Mouse (Mus musculus): ENCODE measurements around the gene Srebf2. TPM values are rescaled to one million over a fixed set of nuclear protein-coding genes. Genes with fewer than 3 reads are reported as not detected.

Srebf2 gene
- total RNA-seq, 2 experiments from 2014 or later = 35.1 to 38.8 TPM

- intact Hi-C loops (cut with DNase I) = no loop called here
- no peak for DNase-seq
These were observed 28.1 kb downstream of the Srebf2 start for GRCm38 (mm10) chr15:82175091-82175490.

- DNase-seq = no peak
- intact Hi-C loops (cut with DNase I) = no loop called here
These were observed 30.8 kb downstream of the Srebf2 start for GRCm38 (mm10) chr15:82177743-82178290.

- DNase-seq = no peak
- intact Hi-C loops (cut with DNase I) = no loop called here
These were observed 34.1 kb downstream of the Srebf2 start for GRCm38 (mm10) chr15:82181131-82181530.

- no peak for DNase-seq
- intact Hi-C loops (cut with DNase I) = no loop called here
These were observed 35.3 kb downstream of the Srebf2 start for GRCm38 (mm10) chr15:82182311-82182710.

GRCm38 (mm10) chr15:82183596-82183995 lies 36.6 kb downstream of the Srebf2 start:
- intact Hi-C loops (cut with DNase I) = no loop called here
- no peak for DNase-seq

GRCm38 (mm10) chr15:82184183-82184582 lies 37.2 kb downstream of the Srebf2 start:
- no peak for DNase-seq
- intact Hi-C loops (cut with DNase I) = no loop called here

- intact Hi-C loops (cut with DNase I) = no loop called here
- DNase-seq = no peak
These were observed 37.7 kb downstream of the Srebf2 start for GRCm38 (mm10) chr15:82184656-82185055.

- DNase-seq = no peak
- intact Hi-C loops (cut with DNase I) = no loop called here
These were observed 38.2 kb downstream of the Srebf2 start for GRCm38 (mm10) chr15:82185062-82185783.

- peak; percentile 67 to 71 for DNase-seq
These were observed 39.1 kb downstream of the Srebf2 start for GRCm38 (mm10) chr15:82186131-82186530.

GRCm38 (mm10) chr15:82186931-82187330 lies 40.0 kb downstream of the Srebf2 start:
- no peak for DNase-seq
- intact Hi-C loops (cut with DNase I) = no loop called here

More at GRCm38 (mm10) chr15:82186131-82186530, 39.1 kb downstream of the Srebf2 start:
- intact Hi-C loops (cut with DNase I) = no loop called here

GRCm38 (mm10) chr15:82187401-82187800 lies 40.4 kb downstream of the Srebf2 start:
- no peak for DNase-seq
- intact Hi-C loops (cut with DNase I) = no loop called here

- no peak for DNase-seq
- intact Hi-C loops (cut with DNase I) = no loop called here
These were observed 40.9 kb downstream of the Srebf2 start for GRCm38 (mm10) chr15:82187924-82188323.

- intact Hi-C loops (cut with DNase I) = no loop called here
- peak; percentile 59 to 70 for DNase-seq
These were observed 41.7 kb downstream of the Srebf2 start for GRCm38 (mm10) chr15:82188481-82189240.

- DNase-seq = no peak
- intact Hi-C loops (cut with DNase I) = no loop called here
These were observed 45.6 kb downstream of the Srebf2 start for GRCm38 (mm10) chr15:82192617-82193016.

GRCm38 (mm10) chr15:82196300-82196699 lies 49.3 kb downstream of the Srebf2 start:
- intact Hi-C loops (cut with DNase I) = no loop called here
- DNase-seq = no peak

GRCm38 (mm10) chr15:82197246-82197750 lies 50.3 kb downstream of the Srebf2 start:
- no peak for DNase-seq
- intact Hi-C loops (cut with DNase I) = no loop called here

- no peak for DNase-seq
- intact Hi-C loops (cut with DNase I) = no loop called here
These were observed 51.0 kb downstream of the Srebf2 start for GRCm38 (mm10) chr15:82197937-82198336.

GRCm38 (mm10) chr15:82198342-82198741 lies 51.4 kb downstream of the Srebf2 start:
- no peak for DNase-seq
- intact Hi-C loops (cut with DNase I) = no loop called here

- intact Hi-C loops (cut with DNase I) = no loop called here
- DNase-seq = no peak
These were observed 52.6 kb downstream of the Srebf2 start for GRCm38 (mm10) chr15:82199546-82199945.

- no peak for DNase-seq
- intact Hi-C loops (cut with DNase I) = no loop called here
These were observed 55.1 kb downstream of the Srebf2 start for GRCm38 (mm10) chr15:82202086-82202485.

GRCm38 (mm10) chr15:82203090-82203489 lies 56.1 kb downstream of the Srebf2 start:
- intact Hi-C loops (cut with DNase I) = no loop called here
- no peak for DNase-seq
